Mouse (Mus musculus): ENCODE measurements around the gene Olfr1346. TPM values are rescaled to one million over a fixed set of nuclear protein-coding genes. Genes with fewer than 3 reads are reported as not detected.
"Not testable (repeated sequence)": the region's sequence is repeated elsewhere in the genome, so short reads cannot be mapped to it uniquely, and the experiment has no call there.

Olfr1346 gene
- polyA plus RNA-seq, 2 experiments: not detected

DNA sequence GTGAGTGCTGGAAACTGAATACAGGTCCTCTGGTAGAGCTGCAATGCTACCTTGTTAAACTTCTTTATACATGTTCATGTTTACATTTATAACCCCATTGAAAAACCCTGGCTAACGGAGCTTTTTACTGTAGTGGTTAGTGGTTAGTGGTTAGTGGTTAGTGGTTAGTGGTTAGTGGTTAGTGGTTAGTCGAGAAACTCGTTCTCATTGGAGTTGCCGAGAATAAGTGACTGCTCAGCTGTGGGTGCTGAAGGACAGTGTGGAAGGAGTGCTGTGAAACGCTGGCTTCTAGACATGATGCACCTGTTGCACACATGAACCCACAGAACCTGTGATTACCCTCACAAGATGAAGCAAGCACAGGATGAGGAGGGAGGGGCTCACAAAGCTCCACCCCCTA, 19.1 kb upstream of the Olfr1346 start:
- 79% methylated on average over 5 of the region's 5 CpGs for WGBS
- H3K4me2 ChIP-seq (replicated peaks; ENCODE audit: low read depth, low read length, severe bottlenecking): no peak overlapping the region
- H3K9ac ChIP-seq (ENCODE audit: low read depth, low read length, severe bottlenecking): no peak overlapping the region
- DNase-seq (ENCODE audit: low spot score) (no peak), ATAC-seq (ENCODE audit: low FRiP score, low read depth) (no peak)
- H3K27ac ChIP-seq (replicated peaks; ENCODE audit: low read depth, low read length): no peak overlapping the region
- no peaks in the 10 kb centered on the region for H3K27me3 ChIP-seq (ENCODE audit: control insufficient read depth, insufficient read depth, low read length)
- H3K9me3 ChIP-seq (ENCODE audit: control insufficient read depth, low read length): no peaks in the 10 kb centered on the region
- H3K4me3 ChIP-seq (replicated peaks; ENCODE audit: low read length): no peak overlapping the region
- no peaks in the 10 kb centered on the region for H3K36me3 ChIP-seq (ENCODE audit: control insufficient read depth, insufficient read depth, low read length)
- H3K4me1 ChIP-seq (ENCODE audit: control insufficient read depth, insufficient read depth, low read length): no peaks in the 10 kb centered on the region
- TF ChIP-seq POLR2A (IDR thresholded peaks at IDR 0.05; ENCODE audit: borderline replicate concordance, extremely low read depth, insufficient read depth, insufficient read length): no peak

DNA sequence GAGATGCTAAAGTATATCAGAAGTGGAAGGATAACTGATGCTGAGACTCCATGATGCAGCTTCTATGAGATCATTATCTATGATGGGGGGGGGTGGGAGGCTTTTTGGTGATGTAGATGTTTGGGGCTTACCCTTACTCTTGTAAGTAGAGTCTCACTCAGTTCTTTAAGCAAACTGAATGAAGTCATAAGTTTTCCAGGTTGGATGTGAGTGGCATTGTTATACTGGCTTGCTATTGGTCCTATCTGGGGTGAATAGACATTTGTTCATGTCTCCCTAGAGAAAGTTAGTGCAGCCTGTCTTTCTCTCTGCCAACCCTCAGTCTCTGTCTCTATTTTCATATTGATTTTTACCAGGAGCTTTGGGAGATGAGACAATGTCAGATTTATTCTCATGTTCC, 11.0 kb upstream of the Olfr1346 start, which contains the start of gene Olfr1336:
Olfr1336 (plus strand) TSS at position 301 of the 400 bp plus-strand sequence.
- ATAC-seq (ENCODE audit: low FRiP score, low read depth): no peak
- H3K9me3 ChIP-seq (ENCODE audit: control insufficient read depth, low read length): no peaks in the 10 kb centered on the region
- no peak within 1 kb of the TSS for H3K9ac ChIP-seq (ENCODE audit: low read depth, low read length, severe bottlenecking)
- H3K27ac ChIP-seq (replicated peaks; ENCODE audit: low read depth, low read length): no peak within 1 kb of the TSS
- TF ChIP-seq POLR2A (IDR thresholded peaks at IDR 0.05; ENCODE audit: borderline replicate concordance, extremely low read depth, insufficient read depth, insufficient read length): no peak
- H3K4me2 ChIP-seq (replicated peaks; ENCODE audit: low read depth, low read length, severe bottlenecking): no peak within 1 kb of the TSS
- no peak for DNase-seq (ENCODE audit: low spot score)
- no peak within 1 kb of the TSS for H3K4me3 ChIP-seq (replicated peaks; ENCODE audit: low read length)
- H3K36me3 ChIP-seq (ENCODE audit: control insufficient read depth, insufficient read depth, low read length): no peaks in the 10 kb centered on the region
- H3K4me1 ChIP-seq (ENCODE audit: control insufficient read depth, insufficient read depth, low read length): no peaks in the 10 kb centered on the region
- H3K27me3 ChIP-seq (ENCODE audit: control insufficient read depth, insufficient read depth, low read length): no peaks in the 10 kb centered on the region

DNA sequence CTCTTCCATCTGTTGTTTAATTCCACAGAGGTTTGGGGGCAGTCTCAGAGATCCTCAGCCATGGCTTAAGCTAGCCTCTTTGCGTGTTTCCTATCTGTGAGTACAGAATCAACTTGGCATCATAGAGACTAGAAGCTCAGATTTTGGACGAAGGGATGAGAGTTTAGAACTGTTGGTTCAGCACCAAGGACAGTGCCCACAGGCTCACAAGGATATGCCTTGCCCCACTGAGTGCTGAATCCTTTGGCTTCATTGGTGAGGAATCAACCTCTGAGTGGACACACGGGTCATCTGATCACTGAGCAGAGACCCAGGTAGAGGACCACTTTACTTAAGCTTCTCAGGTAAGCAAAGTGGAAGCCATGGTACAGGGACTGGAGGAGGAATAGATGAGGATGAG, 10.5 kb upstream of the Olfr1346 start:
- no peak overlapping the region for H3K4me3 ChIP-seq (replicated peaks; ENCODE audit: low read length)
- no peaks in the 10 kb centered on the region for H3K9me3 ChIP-seq (ENCODE audit: control insufficient read depth, low read length)
- H3K27me3 ChIP-seq (ENCODE audit: control insufficient read depth, insufficient read depth, low read length): no peaks in the 10 kb centered on the region
- ATAC-seq (ENCODE audit: low FRiP score, low read depth) (no peak), DNase-seq (ENCODE audit: low spot score) (no peak)
- no peak overlapping the region for H3K27ac ChIP-seq (replicated peaks; ENCODE audit: low read depth, low read length)
- TF ChIP-seq POLR2A (IDR thresholded peaks at IDR 0.05; ENCODE audit: borderline replicate concordance, extremely low read depth, insufficient read depth, insufficient read length): no peak
- no peaks in the 10 kb centered on the region for H3K4me1 ChIP-seq (ENCODE audit: control insufficient read depth, insufficient read depth, low read length)
- no peaks in the 10 kb centered on the region for H3K36me3 ChIP-seq (ENCODE audit: control insufficient read depth, insufficient read depth, low read length)
- no peak overlapping the region for H3K4me2 ChIP-seq (replicated peaks; ENCODE audit: low read depth, low read length, severe bottlenecking)
- H3K9ac ChIP-seq (ENCODE audit: low read depth, low read length, severe bottlenecking): no peak overlapping the region
- WGBS: 35% methylated on average over 3 of the region's 3 CpGs

DNA sequence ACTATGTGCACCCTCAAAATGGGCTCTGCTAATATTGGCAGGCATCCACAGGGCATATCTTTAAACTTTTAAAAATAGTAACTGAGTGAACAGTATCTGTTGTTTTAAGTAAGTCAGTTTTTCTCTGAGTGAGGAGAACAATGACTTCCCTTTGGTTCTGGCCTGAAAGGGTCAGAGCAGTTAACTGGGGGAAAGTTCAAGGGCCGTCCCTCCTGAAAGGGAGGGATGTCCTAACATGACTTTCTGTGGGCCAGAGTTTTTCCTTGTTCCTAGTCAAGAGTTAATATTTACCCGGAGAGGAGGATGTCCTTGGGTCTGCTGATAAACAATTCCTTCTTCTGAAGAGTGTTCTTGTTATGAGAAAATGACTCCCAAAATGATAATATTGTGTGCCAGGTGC, 10.7 kb downstream of the Olfr1346 start:
- ATAC-seq (ENCODE audit: low FRiP score, low read depth): not testable (repeated sequence)
- WGBS: 78% methylated on average over 2 of the region's 2 CpGs

DNA sequence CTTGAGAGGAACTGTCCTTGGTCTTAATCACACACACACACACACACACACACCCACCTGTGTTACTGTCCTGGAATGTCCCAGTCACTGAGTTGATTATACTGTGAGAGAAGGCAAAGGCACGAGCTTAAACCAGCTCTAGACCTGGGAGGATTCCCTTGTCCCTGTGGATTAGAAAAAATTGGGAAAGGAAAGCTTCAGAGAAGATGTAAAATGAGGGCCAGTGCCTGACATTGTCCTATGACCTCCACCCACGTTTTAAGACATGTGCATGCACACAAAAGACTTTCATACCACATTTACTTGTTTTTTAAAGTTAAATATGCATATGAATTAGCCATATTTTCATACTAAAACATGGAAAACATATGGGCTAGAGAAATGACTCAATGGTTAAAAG, 19.9 kb downstream of the Olfr1346 start, which contains the start of gene Olfr5:
Olfr5 (minus strand) TSS at position 101 of the 400 bp plus-strand sequence.
- Histone ChIP-seq H3K4me1 (ENCODE audit: control insufficient read depth, insufficient read depth, low read length) (no peaks in the 10 kb centered on the region), H3K27me3 (ENCODE audit: control insufficient read depth, insufficient read depth, low read length) (no peaks in the 10 kb centered on the region), H3K9me3 (ENCODE audit: control insufficient read depth, low read length) (no peaks in the 10 kb centered on the region), H3K36me3 (ENCODE audit: control insufficient read depth, insufficient read depth, low read length) (no peaks in the 10 kb centered on the region), H3K27ac (replicated peaks; ENCODE audit: low read depth, low read length) (no peak within 1 kb of the TSS), H3K9ac (ENCODE audit: low read depth, low read length, severe bottlenecking) (no peak within 1 kb of the TSS), H3K4me3 (replicated peaks; ENCODE audit: low read length) (no peak within 1 kb of the TSS), H3K4me2 (replicated peaks; ENCODE audit: low read depth, low read length, severe bottlenecking) (no peak within 1 kb of the TSS)
- WGBS: 22% methylated on average over 2 of the region's 2 CpGs
- TF ChIP-seq POLR2A (IDR thresholded peaks at IDR 0.05; ENCODE audit: borderline replicate concordance, extremely low read depth, insufficient read depth, insufficient read length): no peak
- ATAC-seq (ENCODE audit: low FRiP score, low read depth) (no peak), DNase-seq (ENCODE audit: low spot score) (no peak)

More for the DNA sequence above, 10.7 kb downstream of the Olfr1346 start:
- not testable (repeated sequence) for H3K36me3 ChIP-seq (ENCODE audit: control insufficient read depth, insufficient read depth, low read length); H3K4me3 ChIP-seq (replicated peaks; ENCODE audit: low read length); H3K4me1 ChIP-seq (ENCODE audit: control insufficient read depth, insufficient read depth, low read length); H3K27me3 ChIP-seq (ENCODE audit: control insufficient read depth, insufficient read depth, low read length); H3K4me2 ChIP-seq (replicated peaks; ENCODE audit: low read depth, low read length, severe bottlenecking); H3K9ac ChIP-seq (ENCODE audit: low read depth, low read length, severe bottlenecking); DNase-seq (ENCODE audit: low spot score); H3K27ac ChIP-seq (replicated peaks; ENCODE audit: low read depth, low read length); H3K9me3 ChIP-seq (ENCODE audit: control insufficient read depth, low read length)

DNA sequence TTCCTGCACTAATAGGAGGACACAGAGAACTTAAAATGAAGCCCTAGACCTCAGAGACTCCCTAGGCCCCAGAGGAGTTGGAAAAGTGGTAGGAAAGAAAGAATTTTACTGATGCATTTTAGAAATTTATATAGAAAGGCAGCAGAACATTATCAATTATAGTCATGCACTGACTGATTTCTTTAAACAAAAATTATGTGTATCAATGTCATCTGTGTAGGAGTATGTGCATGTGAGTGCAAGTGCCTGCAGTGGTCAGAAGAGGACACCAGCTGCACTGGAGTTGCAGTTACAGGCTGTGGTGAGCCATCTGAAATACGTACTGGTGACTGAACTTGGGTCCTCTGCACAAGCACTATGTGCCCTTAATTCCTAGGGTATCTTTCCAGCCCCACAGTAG, 32.8 kb downstream of the Olfr1346 start, which contains the start of gene Olfr1347:
Olfr1347 (minus strand) TSS at position 101 of the 400 bp plus-strand sequence.
- no peak for DNase-seq (ENCODE audit: low spot score)
- Histone ChIP-seq H3K4me1 (ENCODE audit: control insufficient read depth, insufficient read depth, low read length) (no peaks in the 10 kb centered on the region), H3K9ac (ENCODE audit: low read depth, low read length, severe bottlenecking) (no peak within 1 kb of the TSS), H3K36me3 (ENCODE audit: control insufficient read depth, insufficient read depth, low read length) (no peaks in the 10 kb centered on the region), H3K27ac (replicated peaks; ENCODE audit: low read depth, low read length) (no peak within 1 kb of the TSS), H3K4me3 (replicated peaks; ENCODE audit: low read length) (no peak within 1 kb of the TSS), H3K27me3 (ENCODE audit: control insufficient read depth, insufficient read depth, low read length) (no peaks in the 10 kb centered on the region), H3K9me3 (ENCODE audit: control insufficient read depth, low read length) (no peaks in the 10 kb centered on the region), H3K4me2 (replicated peaks; ENCODE audit: low read depth, low read length, severe bottlenecking) (no peak within 1 kb of the TSS)
- no peak for ATAC-seq (ENCODE audit: low FRiP score, low read depth)
- WGBS: 58% methylated on average over 1 of the region's 1 CpGs
- TF ChIP-seq POLR2A (IDR thresholded peaks at IDR 0.05; ENCODE audit: borderline replicate concordance, extremely low read depth, insufficient read depth, insufficient read length): no peak

All from limb, embryonic 14.5 days (tissue).